Mouse (Mus musculus): ENCODE measurements at regions not wholly inside any gene's neighbourhood (a gene's known extent, or its start where the extent isn't known, plus 50 kb on each side); places are given as distances from the start of the nearest gene placed in this dataset.
"Not testable (repeated sequence)": the region's sequence is repeated elsewhere in the genome, so short reads cannot be mapped to it uniquely, and the experiment has no call there.

- H3K4me3 ChIP-seq (replicated peaks): peak overlapping the region; percentile 87
- no peaks in the 10 kb centered on the region for H3K36me3 ChIP-seq (replicated peaks; ENCODE audit: low read length)
- no peak for TF ChIP-seq FLI1 (IDR thresholded peaks at IDR 0.05; ENCODE audit: low read length)
- no peak for TF ChIP-seq GATA1 (IDR thresholded peaks at IDR 0.05; ENCODE audit: borderline replicate concordance, low read length)
- peaks cover 73% of the 10 kb centered on the region for H3K4me1 ChIP-seq
- H3K27me3 ChIP-seq (replicated peaks): no peaks in the 10 kb centered on the region
- no peaks in the 10 kb centered on the region for H3K9me3 ChIP-seq
Measured at GRCm38 (mm10) chr19:35150780-35151725, 228.9 kb downstream of the Kif20b start.

- Histone ChIP-seq H3K36me3 (replicated peaks; ENCODE audit: low read length) (peaks cover 3% of the 10 kb centered on the region), H3K9me3 (no peaks in the 10 kb centered on the region), H3K4me1 (peaks cover 73% of the 10 kb centered on the region), H3K4me3 (replicated peaks) (peak overlapping the region; percentile 87), H3K27me3 (replicated peaks) (no peaks in the 10 kb centered on the region)
- TF ChIP-seq GATA1 (IDR thresholded peaks at IDR 0.05; ENCODE audit: borderline replicate concordance, low read length) (no peak), FLI1 (IDR thresholded peaks at IDR 0.05; ENCODE audit: low read length) (no peak)
Measured at GRCm38 (mm10) chr19:35151841-35152240, 229.7 kb downstream of the Kif20b start.

GRCm38 (mm10) chr19:35157849-35158248 is 235.7 kb downstream of the Kif20b start:
- no peaks in the 10 kb centered on the region for H3K27me3 ChIP-seq (replicated peaks)
- H3K4me1 ChIP-seq: peaks cover 28% of the 10 kb centered on the region
- TF ChIP-seq FLI1 (IDR thresholded peaks at IDR 0.05; ENCODE audit: low read length): no peak
- no peak for TF ChIP-seq GATA1 (IDR thresholded peaks at IDR 0.05; ENCODE audit: borderline replicate concordance, low read length)
- no peaks in the 10 kb centered on the region for H3K9me3 ChIP-seq
- H3K4me3 ChIP-seq (replicated peaks): no peak overlapping the region
- H3K36me3 ChIP-seq (replicated peaks; ENCODE audit: low read length): peaks cover 3% of the 10 kb centered on the region

GRCm38 (mm10) chr19:35164727-35165126 is 242.6 kb downstream of the Kif20b start:
- Histone ChIP-seq H3K4me1 (peaks cover 44% of the 10 kb centered on the region), H3K36me3 (replicated peaks; ENCODE audit: low read length) (no peaks in the 10 kb centered on the region), H3K27me3 (replicated peaks) (no peaks in the 10 kb centered on the region), H3K9me3 (no peaks in the 10 kb centered on the region), H3K4me3 (replicated peaks) (no peak overlapping the region)
- no peak for TF ChIP-seq FLI1 (IDR thresholded peaks at IDR 0.05; ENCODE audit: low read length)

- Histone ChIP-seq H3K4me3 (replicated peaks) (no peak overlapping the region), H3K36me3 (replicated peaks; ENCODE audit: low read length) (peaks cover 13% of the 10 kb centered on the region), H3K27me3 (replicated peaks) (no peaks in the 10 kb centered on the region), H3K9me3 (no peaks in the 10 kb centered on the region), H3K4me1 (peaks cover 31% of the 10 kb centered on the region)
- TF ChIP-seq FLI1 (IDR thresholded peaks at IDR 0.05; ENCODE audit: low read length) (no peak), GATA1 (IDR thresholded peaks at IDR 0.05; ENCODE audit: borderline replicate concordance, low read length) (no peak)
Measured at GRCm38 (mm10) chr19:35170554-35170953, 248.4 kb downstream of the Kif20b start.

GRCm38 (mm10) chr19:35180102-35180501 is 257.9 kb downstream of the Kif20b start:
- Histone ChIP-seq H3K4me3 (replicated peaks) (no peak overlapping the region), H3K9me3 (peaks cover 5% of the 10 kb centered on the region; the same call in 1 of the 2 replicates), H3K36me3 (replicated peaks; ENCODE audit: low read length) (no peaks in the 10 kb centered on the region), H3K4me1 (peaks cover 9% of the 10 kb centered on the region; the same call in 1 of the 2 replicates), H3K27me3 (replicated peaks) (no peaks in the 10 kb centered on the region)
- TF ChIP-seq FLI1 (IDR thresholded peaks at IDR 0.05; ENCODE audit: low read length): no peak
- no peak for TF ChIP-seq GATA1 (IDR thresholded peaks at IDR 0.05; ENCODE audit: borderline replicate concordance, low read length)

GRCm38 (mm10) chr19:35205557-35206239 is 283.5 kb downstream of the Kif20b start:
- H3K36me3 ChIP-seq (replicated peaks; ENCODE audit: low read length): no peaks in the 10 kb centered on the region
- no peaks in the 10 kb centered on the region for H3K27me3 ChIP-seq (replicated peaks)
- H3K9me3 ChIP-seq: no peaks in the 10 kb centered on the region
- TF ChIP-seq FLI1 (IDR thresholded peaks at IDR 0.05; ENCODE audit: low read length) (no peak), GATA1 (IDR thresholded peaks at IDR 0.05; ENCODE audit: borderline replicate concordance, low read length) (no peak)
- peaks cover 9% of the 10 kb centered on the region for H3K4me1 ChIP-seq
- H3K4me3 ChIP-seq (replicated peaks): no peak overlapping the region

- no peaks in the 10 kb centered on the region for H3K4me1 ChIP-seq
- H3K4me3 ChIP-seq (replicated peaks): no peak overlapping the region
- H3K27me3 ChIP-seq (replicated peaks): no peaks in the 10 kb centered on the region
- TF ChIP-seq FLI1 (IDR thresholded peaks at IDR 0.05; ENCODE audit: low read length) (no peak), GATA1 (IDR thresholded peaks at IDR 0.05; ENCODE audit: borderline replicate concordance, low read length) (no peak)
- no peaks in the 10 kb centered on the region for H3K9me3 ChIP-seq
- H3K36me3 ChIP-seq (replicated peaks; ENCODE audit: low read length): no peaks in the 10 kb centered on the region
Measured at GRCm38 (mm10) chr19:35244188-35244587, 322.0 kb downstream of the Kif20b start.

GRCm38 (mm10) chr19:35247531-35247930 is 325.4 kb downstream of the Kif20b start:
- TF ChIP-seq FLI1 (IDR thresholded peaks at IDR 0.05; ENCODE audit: low read length) (no peak), GATA1 (IDR thresholded peaks at IDR 0.05; ENCODE audit: borderline replicate concordance, low read length) (no peak)
- no peaks in the 10 kb centered on the region for H3K9me3 ChIP-seq
- no peak overlapping the region for H3K4me3 ChIP-seq (replicated peaks)
- no peaks in the 10 kb centered on the region for H3K27me3 ChIP-seq (replicated peaks)
- H3K4me1 ChIP-seq: no peaks in the 10 kb centered on the region
- H3K36me3 ChIP-seq (replicated peaks; ENCODE audit: low read length): no peaks in the 10 kb centered on the region

- not testable (repeated sequence) for H3K36me3 ChIP-seq (replicated peaks; ENCODE audit: low read length); H3K27me3 ChIP-seq (replicated peaks); H3K4me1 ChIP-seq; H3K9me3 ChIP-seq; H3K4me3 ChIP-seq (replicated peaks)
Measured at GRCm38 (mm10) chr19:35258634-35259033, 336.5 kb downstream of the Kif20b start.

All from megakaryocyte, embryonic 14.5 days (primary cell).